Mouse (Mus musculus) thymus, adult 2 months (tissue): ENCODE results near the gene Cdk5. TPM values are rescaled to one million over a fixed set of nuclear protein-coding genes. Genes with fewer than 3 reads are reported as not detected.

ENCODE experiments used
- DNase-seq: peaks from one replicate; pipeline ENCODE4 v3.0.0; 2021
- H3K27ac ChIP-seq: fragments of 200-500 bp; 2 replicates; pipeline ENCODE4 v1.5.1; 2012; ENCODE audit warnings: low read length, control low read depth; ENCODE audit not compliant: control insufficient read depth, insufficient read depth
- H3K27me3 ChIP-seq: fragments of 200-500 bp; 2 replicates; pipeline ENCODE4 v1.6.1; 2012; ENCODE audit warnings: mild to moderate bottlenecking, low read length, moderate library complexity, mixed read lengths; ENCODE audit not compliant: control insufficient read depth, insufficient read depth
- H3K36me3 ChIP-seq: fragments of 200-500 bp; 2 replicates; pipeline ENCODE4 v1.6.1; 2012; ENCODE audit warnings: mild to moderate bottlenecking, low read length, moderate library complexity; ENCODE audit not compliant: control insufficient read depth, insufficient read depth
- H3K4me1 ChIP-seq: fragments of 200-500 bp; replicated peaks from 2 replicates; pipeline ENCODE4 v1.6.1; 2012; ENCODE audit warnings: low read length; ENCODE audit not compliant: control insufficient read depth, insufficient read depth
- H3K4me3 ChIP-seq: fragments of 200-500 bp; 2 replicates; pipeline ENCODE4 v1.5.1; 2012; ENCODE audit warnings: mild to moderate bottlenecking, low read length, control low read depth, moderate library complexity; ENCODE audit not compliant: control insufficient read depth, insufficient read depth
- CTCF ChIP-seq: fragments of 200-500 bp; IDR thresholded peaks from 2 replicates; pipeline ENCODE4 v1.5.1; 2012; ENCODE audit warnings: mild to moderate bottlenecking, control low read depth, low read length, moderate library complexity, borderline replicate concordance; ENCODE audit not compliant: control insufficient read depth, poor library complexity, insufficient read depth; ENCODE audit errors: extremely low read depth
- POLR2A ChIP-seq: fragments of 200-500 bp; IDR thresholded peaks from 2 replicates; pipeline ENCODE4 v1.6.1; 2012; ENCODE audit warnings: mild to moderate bottlenecking, low read length, control low read depth, moderate library complexity; ENCODE audit not compliant: control insufficient read depth, poor library complexity, insufficient read depth; ENCODE audit errors: extremely low read depth
- WGBS: fragments of 180-500 bp; shearing (Covaris S2); methylation state at CpG from one replicate; pipeline ENCODE4 v1.1.7; 2018; 5-methylcytosine and 5-hydroxymethylcytosine counted together
- polyA plus RNA-seq: library from polyadenylated mRNA; depleted of rRNA; stranded (reverse); fragments of >200 nt; gene quantifications from 2 replicates; pipeline ENCODE4 v1.2.3, GENCODE M21; 2012

Cdk5 gene
- polyA plus RNA-seq, 1 experiment, result 87.0 TPM

DNA sequence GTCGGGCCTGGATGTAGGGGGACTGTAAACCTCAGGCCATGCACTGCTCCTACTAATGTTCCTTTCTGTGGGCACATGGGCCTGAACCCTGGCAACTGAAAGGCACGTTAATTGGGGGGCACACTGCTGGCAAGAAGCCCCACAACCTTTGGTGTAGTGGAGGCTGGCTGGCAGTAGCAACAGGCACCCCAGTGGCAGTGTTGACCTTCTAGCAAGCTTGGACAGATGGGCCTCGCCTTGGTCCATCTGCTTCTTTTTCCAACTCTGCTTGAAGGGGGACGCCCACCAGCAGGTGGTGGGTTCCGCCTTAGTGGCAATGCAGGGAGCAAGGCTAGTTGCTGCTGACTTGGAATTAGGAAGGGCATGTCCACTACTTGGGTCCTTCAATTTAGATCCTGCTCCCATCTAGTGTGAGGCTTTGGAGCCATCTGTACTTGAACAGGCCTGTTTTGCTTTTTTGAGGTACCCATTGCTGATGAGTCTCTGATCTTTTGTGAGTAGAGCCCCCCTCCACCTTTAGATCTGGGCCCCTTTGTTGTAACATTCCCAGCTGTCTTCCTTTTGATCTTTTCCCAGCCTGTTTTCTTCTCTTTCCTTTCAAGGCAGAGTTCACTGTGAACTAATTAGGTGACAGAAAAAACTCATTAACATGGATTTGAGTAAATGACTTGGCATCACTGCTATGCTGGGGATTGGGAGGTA lies 30.1 kb upstream of the Cdk5 start:
- Histone ChIP-seq H3K36me3 (no peaks in the 10 kb centered on the region), H3K4me1 (peaks cover 28% of the 10 kb centered on the region), H3K4me3 (peak overlapping the region; percentile 69), H3K27ac (no peak overlapping the region), H3K27me3 (no peaks in the 10 kb centered on the region)
- DNase-seq, result no peak
- WGBS, result 54% methylated on average over 5 of the region's 5 CpGs
- TF ChIP-seq POLR2A (no peak), CTCF (no peak)

DNA sequence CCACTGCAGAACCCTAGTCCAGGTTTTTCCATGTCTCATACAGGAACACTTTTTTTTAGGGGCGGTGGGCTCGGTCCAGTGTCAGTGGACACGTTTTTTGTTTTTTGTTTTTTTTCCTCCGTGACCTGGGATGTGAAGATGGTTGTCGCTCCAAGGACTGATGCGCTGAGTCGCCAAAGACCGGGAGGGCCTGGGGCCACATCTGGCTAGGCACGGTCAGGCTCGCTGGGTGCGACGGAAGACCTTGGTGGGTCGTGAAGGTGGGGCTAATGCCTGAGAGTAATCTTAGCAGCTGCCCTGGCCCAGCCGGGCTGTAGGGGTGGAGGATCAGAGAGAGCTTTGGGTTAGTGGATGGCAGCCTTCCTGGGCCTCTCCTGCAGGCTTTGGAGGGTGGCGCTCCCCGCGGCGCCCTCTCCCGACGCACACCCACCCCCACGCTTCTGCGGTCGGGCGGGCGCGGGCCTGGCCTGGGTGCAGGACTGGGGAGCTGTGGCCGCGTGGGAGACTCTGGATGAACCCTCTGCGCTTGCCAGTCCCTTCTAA lies 29.4 kb upstream of the Cdk5 start:
- Histone ChIP-seq H3K27ac (no peak overlapping the region), H3K4me1 (peaks cover 31% of the 10 kb centered on the region), H3K4me3 (peak overlapping the region; percentile 69), H3K27me3 (no peaks in the 10 kb centered on the region), H3K36me3 (no peaks in the 10 kb centered on the region)
- peak; percentile 36 for DNase-seq
- TF ChIP-seq CTCF, result no peak
- TF ChIP-seq POLR2A, result no peak
- WGBS, result 2% methylated on average over 29 of the region's 29 CpGs

DNA sequence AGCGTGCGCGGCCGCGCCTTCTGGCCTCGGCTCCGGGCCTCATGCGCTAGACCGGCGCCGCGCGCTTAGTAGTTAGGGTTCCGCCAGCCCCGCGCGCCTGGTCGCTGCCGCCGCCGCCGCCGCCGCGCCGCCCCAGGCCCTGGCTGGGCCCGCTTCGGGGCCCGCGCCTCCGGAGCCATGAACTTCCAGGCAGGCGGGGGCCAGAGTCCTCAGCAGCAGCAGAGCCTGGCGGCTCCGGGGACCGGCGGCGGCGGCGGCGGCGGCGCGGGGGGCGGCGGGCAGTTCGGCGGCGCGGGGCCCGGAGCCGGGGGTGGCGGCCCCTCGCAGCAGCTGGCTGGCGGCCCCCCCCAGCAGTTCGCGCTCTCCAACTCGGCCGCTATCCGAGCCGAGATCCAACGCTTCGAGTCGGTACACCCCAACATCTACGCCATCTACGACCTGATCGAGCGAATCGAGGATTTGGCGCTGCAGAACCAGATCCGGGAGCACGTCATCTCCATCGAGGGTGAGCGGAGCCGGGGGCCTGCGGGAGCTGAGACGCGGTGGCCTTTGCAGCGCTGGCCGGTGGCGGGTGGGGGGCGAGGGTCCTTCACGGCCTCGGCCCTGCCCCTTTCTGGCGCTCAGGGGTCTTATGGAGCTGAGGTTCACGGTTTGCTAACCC lies 28.8 kb upstream of the Cdk5 start, which contains the start of gene Agap3:
TSS of gene Agap3 (plus strand) at position 148 of the 661 bp plus-strand sequence.
- WGBS, result 2% methylated on average over 85 of the region's 85 CpGs
- peak within 1 kb of the TSS; percentile 48 for H3K27ac ChIP-seq
- DNase-seq, result peak; percentile 51
- no peaks in the 10 kb centered on the region for H3K27me3 ChIP-seq
- H3K4me1 ChIP-seq, result peaks cover 32% of the 10 kb centered on the region
- TF ChIP-seq POLR2A (no peak), CTCF (no peak)
- H3K36me3 ChIP-seq, result no peaks in the 10 kb centered on the region
- H3K4me3 ChIP-seq, result peak within 1 kb of the TSS; percentile 69

DNA sequence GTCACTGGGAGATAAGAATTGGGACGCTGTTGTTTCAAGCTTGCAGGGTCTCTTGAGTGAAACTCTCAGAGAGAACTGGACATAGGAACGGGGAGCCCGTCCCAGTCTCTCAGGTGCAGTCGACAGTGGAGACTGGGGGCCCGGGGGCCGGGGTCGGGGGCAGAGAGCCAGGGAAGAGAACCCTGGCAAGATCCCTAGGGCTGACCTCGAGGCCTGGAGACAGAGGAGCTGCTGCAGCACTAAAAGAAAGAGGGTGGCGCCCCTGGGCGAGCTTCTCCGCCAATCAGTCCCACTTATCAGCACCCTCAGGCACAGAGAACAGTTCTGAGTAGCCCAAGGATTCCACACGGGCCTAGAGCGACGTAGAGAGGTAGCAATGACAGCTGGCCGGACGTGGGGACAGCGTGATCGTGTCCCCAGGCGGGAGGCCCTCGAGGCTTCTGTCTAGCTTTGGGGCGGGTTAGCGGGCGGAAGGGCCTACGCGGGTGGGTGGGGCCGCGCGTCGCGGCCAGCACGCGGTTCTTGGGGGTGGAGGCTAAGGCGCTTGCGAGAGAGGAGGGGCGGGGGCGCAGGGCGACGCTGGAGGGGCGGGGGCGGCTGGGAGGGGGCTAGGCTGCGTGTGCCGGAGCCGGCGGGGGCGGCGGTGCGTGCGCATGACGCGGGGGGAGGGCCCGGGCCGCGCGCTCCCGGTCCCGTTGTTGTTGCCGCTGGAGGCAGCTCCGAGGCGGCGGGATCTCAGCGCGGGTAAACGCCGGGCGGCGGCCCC lies 28.1 kb upstream of the Cdk5 start:
- H3K4me1 ChIP-seq, result peaks cover 35% of the 10 kb centered on the region
- peak overlapping the region; percentile 48 for H3K27ac ChIP-seq
- peak; percentile 79 for DNase-seq
- no peaks in the 10 kb centered on the region for H3K36me3 ChIP-seq
- no peaks in the 10 kb centered on the region for H3K27me3 ChIP-seq
- peak overlapping the region; percentile 69 for H3K4me3 ChIP-seq
- 6% methylated on average over 61 of the region's 66 CpGs for WGBS
- TF ChIP-seq CTCF, result no peak
- peak; percentile 60 for TF ChIP-seq POLR2A

DNA sequence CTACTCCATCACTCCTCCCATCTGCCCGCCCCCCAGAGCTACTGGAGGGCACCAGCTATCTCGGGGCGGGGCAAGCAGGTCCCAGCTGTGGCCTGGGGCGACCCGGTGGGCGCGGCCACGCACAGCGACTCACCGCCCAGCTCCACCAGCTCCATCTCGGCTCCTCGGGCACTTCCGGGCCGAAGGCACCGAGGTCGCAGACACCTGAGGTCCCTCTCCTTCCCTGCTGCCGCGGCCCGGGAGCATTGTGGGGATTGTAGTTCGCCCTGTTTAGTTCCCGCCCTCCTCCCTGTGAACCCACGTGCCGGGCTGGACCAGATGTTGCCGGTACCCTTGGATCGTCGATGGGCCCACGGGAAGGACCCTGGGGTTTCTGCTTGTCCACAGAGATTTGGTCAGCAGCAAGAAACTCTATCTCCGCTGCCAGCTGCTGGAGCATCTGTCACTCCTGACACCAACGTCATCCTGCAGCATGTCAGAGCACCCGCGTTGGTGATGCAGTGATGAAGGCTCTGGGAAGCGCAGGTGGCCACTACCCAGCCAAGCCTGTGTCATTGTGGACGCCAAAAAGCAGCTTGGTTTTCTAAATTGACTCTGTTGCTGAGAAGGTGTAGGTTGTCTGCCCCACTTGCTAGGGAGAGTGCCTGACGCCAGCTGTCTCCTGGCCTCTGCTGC lies 24.4 kb upstream of the Cdk5 start, which contains the start of gene Tmub1:
TSS of gene Tmub1 (minus strand) at position 231 of the 675 bp plus-strand sequence.
- WGBS, result 4% methylated on average over 34 of the region's 34 CpGs
- no peaks in the 10 kb centered on the region for H3K36me3 ChIP-seq
- peak within 1 kb of the TSS; percentile 55 for H3K4me3 ChIP-seq
- H3K27ac ChIP-seq, result no peak within 1 kb of the TSS
- H3K4me1 ChIP-seq, result peaks cover 38% of the 10 kb centered on the region
- no peaks in the 10 kb centered on the region for H3K27me3 ChIP-seq
- peak; percentile 87 for DNase-seq
- TF ChIP-seq CTCF (no peak), POLR2A (0 out of 2 replicates have a peak, but pooled peaks have one; percentile 31)
